Mouse (Mus musculus) liver, embryonic 14.5 days (tissue): ENCODE data around the gene Zdhhc18.

Source experiments
- CTCF ChIP-seq: IDR thresholded peaks from 2 replicates; pipeline ENCODE4 v1.5.1; 2016; ENCODE audit warnings: antibody characterized with exemption, low read depth, control low read depth
- EP300 ChIP-seq: IDR thresholded peaks from 2 replicates; pipeline ENCODE4 v1.6.1; 2016; ENCODE audit warnings: antibody characterized with exemption, low read depth

DNA sequence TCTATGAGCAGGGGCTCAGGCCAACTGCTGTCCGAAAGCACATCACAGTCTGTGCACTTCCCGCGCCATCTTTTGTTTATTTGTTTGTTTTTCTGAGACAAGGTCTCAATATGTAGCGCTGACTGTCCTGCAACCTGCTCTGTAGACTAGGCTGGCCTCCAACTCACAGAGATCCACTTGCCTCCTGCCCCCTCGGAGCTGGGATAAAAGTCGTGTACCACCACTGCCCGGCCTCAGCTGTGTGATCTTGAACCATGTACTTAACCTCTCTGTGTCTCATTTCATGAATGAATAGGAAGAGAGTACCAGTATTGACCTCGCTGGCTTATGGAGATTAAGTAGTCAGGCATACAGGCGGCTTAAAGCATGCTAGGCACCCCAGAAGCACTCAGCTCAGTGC lies 23.3 kb downstream of the Zdhhc18 start:
- TF ChIP-seq EP300 (no peak), CTCF (no peak)
